Mouse (Mus musculus) G1E (cell line): ENCODE results near the gene 1300017J02Rik.

Experiments used
- CTCF ChIP-seq: IDR thresholded peaks from 2 replicates; pipeline ENCODE4 v1.5.1; 2012; ENCODE audit warnings: low read depth, low read length, inconsistent platforms, mixed read lengths
- GATA1 ChIP-seq: IDR thresholded peaks from 2 replicates; pipeline ENCODE4 v1.6.1; 2012; ENCODE audit warnings: borderline replicate concordance, low read length, inconsistent platforms, mixed read lengths
- GATA2 ChIP-seq: IDR thresholded peaks from 2 replicates; pipeline ENCODE4 v1.6.1; 2012; ENCODE audit warnings: low read depth, low read length, inconsistent platforms, borderline replicate concordance
- POLR2AphosphoS5 ChIP-seq: IDR thresholded peaks from 2 replicates; pipeline ENCODE4 v1.6.1; 2012; ENCODE audit warnings: low read depth, low read length, inconsistent platforms; ENCODE audit not compliant: insufficient replicate concordance
- TAL1 ChIP-seq: conservative IDR thresholded peaks from 2 replicates; pipeline ENCODE4 v1.6.1; 2012; ENCODE audit warnings: low read depth, low read length, inconsistent platforms, mixed read lengths

GRCm38 (mm10) chr9:103228370-103229003 is 76.4 kb downstream of the 1300017J02Rik start:
- TF ChIP-seq CTCF (no peak), GATA1 (no peak), POLR2AphosphoS5 (no peak), TAL1 (no peak), GATA2 (no peak)
